Mouse (Mus musculus) C2C12 (cell line): ENCODE data around the gene Atg3. TPM values are rescaled to one million over a fixed set of nuclear protein-coding genes. Genes with fewer than 3 reads are reported as not detected.
A peak's percentile ranks its signal among the peaks of the same experiment; 100 is the strongest.

Experiments used
- H3K27me3 ChIP-seq: one replicate; pipeline ENCODE4 v1.6.1; 2011; ENCODE audit not compliant: control insufficient read depth, insufficient read depth, insufficient read length
- H3K36me3 ChIP-seq: one replicate; pipeline ENCODE4 v1.6.1; 2011; ENCODE audit not compliant: control insufficient read depth, insufficient read depth
- H3K4me3 ChIP-seq: one replicate; pipeline ENCODE4 v1.5.1; 2011; ENCODE audit warnings: mild to moderate bottlenecking, control low read depth; ENCODE audit not compliant: poor library complexity, insufficient read depth, severe bottlenecking
- H3K79me2 ChIP-seq: one replicate; pipeline ENCODE4 v1.6.1; 2011; ENCODE audit not compliant: control insufficient read depth, insufficient read depth
- H3K79me3 ChIP-seq: one replicate; pipeline ENCODE4 v1.6.1; 2011; ENCODE audit warnings: low read depth, control low read depth
- H3ac ChIP-seq: one replicate; pipeline ENCODE3; 2011; ENCODE audit warnings: low read depth; ENCODE audit not compliant: control insufficient read depth, insufficient read length
- CEBPB ChIP-seq: IDR thresholded peaks from one replicate; pipeline ENCODE4 v1.6.1; 2011; ENCODE audit warnings: low read depth, mild to moderate bottlenecking, control low read depth, moderate library complexity
- CTCF ChIP-seq: IDR thresholded peaks from one replicate; pipeline ENCODE4 v1.5.1; 2011; ENCODE audit not compliant: control insufficient read depth, insufficient read depth, insufficient read length
- FOSL1 ChIP-seq: IDR thresholded peaks from one replicate; pipeline ENCODE4 v1.8.0; 2011; ENCODE audit warnings: mild to moderate bottlenecking, low read length; ENCODE audit not compliant: poor library complexity, insufficient read depth, severe bottlenecking
- MAX ChIP-seq: IDR thresholded peaks from one replicate; pipeline ENCODE4 v1.6.1; 2011; ENCODE audit warnings: mild to moderate bottlenecking, control low read depth
- MYOD1 ChIP-seq: IDR thresholded peaks from one replicate; pipeline ENCODE4 v1.6.1; 2011; ENCODE audit warnings: low read depth; ENCODE audit not compliant: control insufficient read depth, insufficient read length
- MYOG ChIP-seq: IDR thresholded peaks from one replicate; pipeline ENCODE4 v1.6.1; 2011; ENCODE audit not compliant: control insufficient read depth, insufficient read length; ENCODE audit errors: extremely low read depth
- USF1 ChIP-seq: IDR thresholded peaks from one replicate; pipeline ENCODE4 v1.6.1; 2011; ENCODE audit warnings: low read depth, mild to moderate bottlenecking, control low read depth, moderate library complexity
- long read RNA-seq, 2 experiments: library from polyadenylated mRNA; unstranded; transcript quantifications; one replicate each; pipeline ENCODE4 v2.0.0; 2019 to 2020
- polyA plus RNA-seq: library from polyadenylated mRNA; unstranded; fragments of >200 nt; fragmentation: generic; extraction: Trizol; gene quantifications from one replicate; pipeline ENCODE4 v1.2.1, GENCODE M21; 2012; ENCODE audit warnings: missing spikeins

Atg3 gene
- polyA plus RNA-seq = 14.1 TPM
- long read RNA-seq, experiment 1, transcript Atg3-201 (12 exons, 2,057 nt) = major isoform, 50 of 65 reads
- long read RNA-seq, experiment 1, partial matches to known transcripts = 4 of 65 reads
- long read RNA-seq, experiment 1, other reads (novel, unspliced or antisense) = 11 of 65 reads
- long read RNA-seq, experiment 2, transcript Atg3-201 (12 exons, 2,057 nt) = major isoform, 126 of 153 reads
- long read RNA-seq, experiment 2, partial matches to known transcripts = 13 of 153 reads
- long read RNA-seq, experiment 2, other reads (novel, unspliced or antisense) = 14 of 153 reads

DNA sequence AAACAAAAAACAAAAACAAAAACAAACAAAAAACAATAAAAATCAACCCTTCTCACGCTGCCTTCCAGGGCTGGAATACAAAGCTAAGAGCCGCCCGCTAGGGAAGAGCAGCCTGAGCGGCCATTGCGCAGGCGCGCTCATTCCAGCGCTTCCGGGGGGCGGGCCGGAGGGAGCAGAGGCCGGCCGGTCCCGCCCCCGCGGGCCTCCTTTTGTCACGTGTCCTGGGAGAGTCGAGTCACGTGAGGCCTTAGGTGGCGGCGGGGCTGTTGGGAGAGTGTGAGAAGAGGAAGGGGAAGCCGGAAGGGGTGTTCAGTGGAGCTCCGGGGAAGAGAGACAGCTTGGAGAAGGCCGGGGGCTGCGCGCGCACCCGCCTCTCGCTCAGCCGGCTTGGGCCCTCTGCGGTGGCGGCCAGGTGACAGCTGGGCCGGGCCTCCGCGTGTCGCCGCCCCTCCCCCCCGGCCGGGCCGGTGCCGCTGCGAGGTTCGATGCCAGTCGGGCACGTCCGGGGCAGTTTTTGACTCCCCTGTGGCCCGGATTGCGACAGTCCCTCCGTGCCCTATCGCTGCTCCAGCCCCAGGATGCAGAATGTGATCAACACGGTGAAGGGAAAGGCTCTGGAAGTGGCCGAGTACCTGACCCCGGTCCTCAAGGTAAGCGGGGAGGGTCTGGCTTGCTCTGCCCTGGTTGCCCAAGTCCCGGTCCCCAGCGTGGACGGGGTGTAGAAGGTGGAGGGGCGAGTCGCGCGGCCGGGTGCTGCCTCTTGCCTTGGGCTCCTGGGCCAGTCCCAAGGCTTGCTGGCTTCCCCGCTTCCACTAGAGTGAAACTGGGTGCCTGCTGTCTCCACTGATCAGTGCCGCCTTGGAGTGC lies at the start of gene Atg3, which contains the start of gene Slc35a5:
Gene Atg3 (plus strand): TSS at position 264 of the 867 bp plus-strand sequence.
Gene Slc35a5 (minus strand): TSS at position 185 of the 867 bp plus-strand sequence.
- peak within 1 kb of the TSS; percentile 96 for H3K4me3 ChIP-seq

GRCm38 (mm10) chr16:45110498-45110897 lies 48.1 kb upstream of the Atg3 start:
- Histone ChIP-seq H3K79me3 (no peaks in the 10 kb centered on the region), H3K79me2 (no peaks in the 10 kb centered on the region), H3K36me3 (no peaks in the 10 kb centered on the region), H3K4me3 (no peak overlapping the region), H3K27me3 (no peaks in the 10 kb centered on the region), H3ac (no peak overlapping the region)
- TF ChIP-seq MYOG (no peak), CEBPB (no peak), MYOD1 (peak; percentile 6), FOSL1 (peak; percentile 68), CTCF (no peak), MAX (peak; percentile 47), USF1 (no peak)

More for the DNA sequence above, at the start of gene Atg3, which contains the start of gene Slc35a5:
- TF ChIP-seq MYOD1 = no peak
- no peak for TF ChIP-seq MYOG
- TF ChIP-seq CTCF = no peak
- TF ChIP-seq CEBPB = peak; percentile 18
- TF ChIP-seq MAX = no peak
- no peak for TF ChIP-seq FOSL1
- peak; percentile 99 for TF ChIP-seq USF1
- peaks cover 20% of the 10 kb centered on the region for H3K79me3 ChIP-seq
- H3K36me3 ChIP-seq = peaks cover 25% of the 10 kb centered on the region
- H3K27me3 ChIP-seq = no peaks in the 10 kb centered on the region
- H3ac ChIP-seq = peak within 1 kb of the TSS; percentile 93
- peaks cover 43% of the 10 kb centered on the region for H3K79me2 ChIP-seq

- Histone ChIP-seq H3K4me3 (no peak overlapping the region), H3ac (no peak overlapping the region), H3K27me3 (no peaks in the 10 kb centered on the region), H3K36me3 (no peaks in the 10 kb centered on the region), H3K79me2 (no peaks in the 10 kb centered on the region), H3K79me3 (no peaks in the 10 kb centered on the region)
- TF ChIP-seq FOSL1 (no peak), MYOG (no peak), MAX (no peak), MYOD1 (no peak), CTCF (no peak), CEBPB (no peak), USF1 (no peak)
These were observed 41.4 kb upstream of the Atg3 start for GRCm38 (mm10) chr16:45117200-45117599.

GRCm38 (mm10) chr16:45118760-45119159 lies 39.8 kb upstream of the Atg3 start:
- no peak overlapping the region for H3K4me3 ChIP-seq
- no peaks in the 10 kb centered on the region for H3K27me3 ChIP-seq
- H3K79me2 ChIP-seq = no peaks in the 10 kb centered on the region
- TF ChIP-seq MYOG = no peak
- no peak for TF ChIP-seq MYOD1
- TF ChIP-seq MAX = no peak
- TF ChIP-seq USF1 = no peak
- no peak for TF ChIP-seq CTCF
- no peak for TF ChIP-seq CEBPB
- no peak for TF ChIP-seq FOSL1
- no peak overlapping the region for H3ac ChIP-seq
- H3K36me3 ChIP-seq = no peaks in the 10 kb centered on the region
- no peaks in the 10 kb centered on the region for H3K79me3 ChIP-seq

DNA sequence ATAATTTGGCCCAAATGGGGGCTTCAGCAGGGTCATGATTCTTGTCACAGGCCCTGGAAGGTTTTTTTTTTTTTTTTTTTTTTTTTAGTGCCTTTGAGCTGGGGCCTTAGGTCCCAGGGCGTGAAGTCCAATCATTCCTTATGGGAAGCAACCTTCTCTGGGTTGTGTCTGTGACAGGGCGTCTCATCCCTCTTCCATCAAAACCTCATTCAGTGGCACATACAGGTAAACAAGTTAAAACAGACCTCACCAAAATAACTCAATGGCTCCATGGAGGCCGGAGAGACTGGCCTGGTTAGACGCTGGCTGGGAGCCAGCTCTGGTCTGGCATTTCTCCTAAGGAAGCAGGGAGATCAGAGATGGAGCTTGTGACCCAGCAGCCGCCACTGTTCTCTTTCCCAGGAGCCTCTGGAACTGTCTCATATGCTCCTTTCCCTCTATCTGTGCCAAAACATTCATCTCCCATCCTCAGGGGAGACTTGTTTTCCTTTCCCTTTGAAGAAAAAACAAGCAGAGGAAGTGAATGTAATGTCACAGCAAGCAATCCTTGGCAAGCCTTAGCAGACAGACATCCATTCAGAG lies 37.6 kb upstream of the Atg3 start:
- TF ChIP-seq MYOD1 (no peak), CEBPB (no peak), MAX (no peak), FOSL1 (no peak), CTCF (no peak), USF1 (no peak), MYOG (no peak)
- no peak overlapping the region for H3ac ChIP-seq
- H3K79me3 ChIP-seq = no peaks in the 10 kb centered on the region
- H3K36me3 ChIP-seq = no peaks in the 10 kb centered on the region
- no peaks in the 10 kb centered on the region for H3K79me2 ChIP-seq
- H3K27me3 ChIP-seq = no peaks in the 10 kb centered on the region
- no peak overlapping the region for H3K4me3 ChIP-seq
